Mouse (Mus musculus) neural tube, embryonic 13.5 days (tissue): Measurements from ENCODE around the gene Cacna1a. TPM values are rescaled to one million over a fixed set of nuclear protein-coding genes. Genes with fewer than 3 reads are reported as not detected.

Source experiments
- ATAC-seq: fragments of 200-750 bp; cut with Nextera tagmentation; 2 replicates; pipeline ENCODE4 v1.8.0; 2017; ENCODE audit warnings: low read depth, mild to moderate bottlenecking, moderate TSS enrichment, moderate library complexity
- H3K27ac ChIP-seq: fragments of 300-500 bp; sonication (generic); replicated peaks from 2 replicates; pipeline ENCODE4 v1.5.1; 2015; ENCODE audit warnings: moderate library complexity, mild to moderate bottlenecking, inconsistent platforms
- H3K27me3 ChIP-seq: fragments of 300-500 bp; sonication (generic); 2 replicates; pipeline ENCODE4 v1.6.1; 2015; ENCODE audit warnings: mild to moderate bottlenecking, inconsistent platforms
- H3K36me3 ChIP-seq: fragments of 300-500 bp; sonication (generic); 2 replicates; pipeline ENCODE4 v1.6.1; 2015; ENCODE audit warnings: mild to moderate bottlenecking, inconsistent platforms
- H3K4me1 ChIP-seq: fragments of 300-500 bp; sonication (generic); replicated peaks from 2 replicates; pipeline ENCODE4 v1.6.1; 2015; ENCODE audit warnings: inconsistent platforms
- H3K4me2 ChIP-seq: fragments of 300-500 bp; sonication (generic); 2 replicates; pipeline ENCODE4 v1.6.1; 2015; ENCODE audit warnings: inconsistent platforms, mild to moderate bottlenecking, moderate library complexity
- H3K4me3 ChIP-seq: fragments of 300-500 bp; sonication (generic); 2 replicates; pipeline ENCODE4 v1.5.1; 2015; ENCODE audit warnings: mild to moderate bottlenecking, inconsistent platforms
- H3K9ac ChIP-seq: fragments of 300-500 bp; sonication (generic); 2 replicates; pipeline ENCODE4 v1.6.1; 2015; ENCODE audit warnings: moderate library complexity, mild to moderate bottlenecking, inconsistent platforms
- H3K9me3 ChIP-seq: fragments of 300-500 bp; sonication (generic); 2 replicates; pipeline ENCODE4 v1.6.1; 2016; ENCODE audit warnings: inconsistent platforms
- WGBS: fragments of 180-500 bp; shearing (Covaris S2); methylation state at CpG from one replicate; pipeline ENCODE4 v1.1.7; 2015; 5-methylcytosine and 5-hydroxymethylcytosine counted together
- polyA plus RNA-seq: library from polyadenylated mRNA; unstranded; fragments of >200 nt; fragmentation: Nextera tagmentation; extraction: Ambion mirVana; gene quantifications from 2 replicates; pipeline ENCODE4 v1.2.1, GENCODE M21; 2015

Gene Cacna1a
- 20.0 and 25.2 TPM in 2 replicates for polyA plus RNA-seq

DNA sequence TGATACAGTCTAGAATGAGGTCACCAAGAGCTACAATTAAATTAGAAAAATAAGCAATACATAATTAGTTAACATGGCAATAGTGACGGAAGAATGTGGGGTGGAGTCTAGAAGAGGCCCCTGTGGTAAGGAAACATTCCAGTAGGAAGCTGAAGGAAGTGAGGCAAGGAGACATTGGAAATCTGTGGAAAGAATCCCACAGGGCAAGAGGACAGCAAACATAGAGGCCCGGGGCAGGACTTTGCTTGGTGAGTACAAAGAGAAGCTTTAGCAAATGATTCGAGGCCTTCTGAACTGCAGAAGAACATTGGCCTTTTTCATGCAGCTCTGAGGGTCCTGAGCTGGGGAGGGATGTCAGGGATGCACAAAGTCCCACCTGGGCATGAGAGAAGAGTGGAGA lies at the start of gene Cacna1a:
Cacna1a (plus strand) TSS at position 166 of the 400 bp plus-strand sequence.
- Histone ChIP-seq H3K36me3 (no peaks in the 10 kb centered on the region), H3K9ac (no peak within 1 kb of the TSS), H3K9me3 (no peaks in the 10 kb centered on the region), H3K4me3 (no peak within 1 kb of the TSS), H3K27me3 (no peaks in the 10 kb centered on the region), H3K4me2 (no peak within 1 kb of the TSS), H3K4me1 (no peaks in the 10 kb centered on the region), H3K27ac (no peak within 1 kb of the TSS)
- ATAC-seq: no peak
- 79% methylated on average over 3 of the region's 3 CpGs for WGBS

- Histone ChIP-seq H3K9me3 (no peaks in the 10 kb centered on the region), H3K4me3 (peak overlapping the region; percentile 12), H3K4me1 (peaks cover 12% of the 10 kb centered on the region), H3K36me3 (no peaks in the 10 kb centered on the region), H3K9ac (peak overlapping the region; percentile 47), H3K27ac (no peak overlapping the region), H3K27me3 (peaks cover 35% of the 10 kb centered on the region), H3K4me2 (peak overlapping the region; percentile 44)
- no peak for ATAC-seq
- 10% methylated on average over 17 of the region's 17 CpGs for WGBS
These were observed 49.7 kb upstream of the Cacna1a start for GRCm38 (mm10) chr8:84338493-84338892.

- Histone ChIP-seq H3K27ac (no peak overlapping the region), H3K9ac (no peak overlapping the region), H3K4me2 (no peak overlapping the region), H3K4me3 (no peak overlapping the region), H3K27me3 (peaks cover 35% of the 10 kb centered on the region), H3K36me3 (no peaks in the 10 kb centered on the region), H3K4me1 (peaks cover 12% of the 10 kb centered on the region), H3K9me3 (no peaks in the 10 kb centered on the region)
- ATAC-seq: no peak
- WGBS: 5% methylated on average over 7 of the region's 7 CpGs
These were observed 48.9 kb upstream of the Cacna1a start for GRCm38 (mm10) chr8:84339320-84339719.

DNA sequence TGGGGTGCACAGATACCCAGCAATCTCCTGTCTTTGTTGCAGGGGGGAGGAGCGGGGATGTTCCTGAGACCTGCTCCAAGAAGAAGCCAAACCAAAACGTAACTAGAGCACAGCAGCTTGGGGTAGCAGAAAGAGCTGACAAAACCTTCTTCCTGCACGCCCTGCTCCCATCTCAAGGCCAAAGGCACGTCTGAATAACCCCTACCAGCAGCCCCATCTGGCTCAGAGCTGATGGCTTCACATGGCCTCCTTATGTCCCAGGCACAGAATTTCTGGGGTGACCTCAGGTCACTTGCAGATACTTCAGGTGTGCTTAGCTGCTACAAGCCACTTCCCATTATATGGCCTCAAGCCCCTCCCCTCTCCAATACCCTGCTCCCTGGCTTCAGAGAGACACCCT lies 48.4 kb upstream of the Cacna1a start:
- no peak for ATAC-seq
- H3K4me3 ChIP-seq: no peak overlapping the region
- 58% methylated on average over 4 of the region's 4 CpGs for WGBS
- H3K27me3 ChIP-seq: peaks cover 35% of the 10 kb centered on the region
- peaks cover 12% of the 10 kb centered on the region for H3K4me1 ChIP-seq
- H3K9ac ChIP-seq: no peak overlapping the region
- H3K9me3 ChIP-seq: no peaks in the 10 kb centered on the region
- no peak overlapping the region for H3K4me2 ChIP-seq
- no peaks in the 10 kb centered on the region for H3K36me3 ChIP-seq
- H3K27ac ChIP-seq: no peak overlapping the region

- no peaks in the 10 kb centered on the region for H3K36me3 ChIP-seq
- H3K27ac ChIP-seq: no peak overlapping the region
- WGBS: 12% methylated on average over 2 of the region's 2 CpGs
- H3K27me3 ChIP-seq: peaks cover 35% of the 10 kb centered on the region
- H3K9me3 ChIP-seq: no peaks in the 10 kb centered on the region
- no peak for ATAC-seq
- no peak overlapping the region for H3K4me3 ChIP-seq
- no peak overlapping the region for H3K9ac ChIP-seq
- peaks cover 12% of the 10 kb centered on the region for H3K4me1 ChIP-seq
- no peak overlapping the region for H3K4me2 ChIP-seq
These were observed 47.6 kb upstream of the Cacna1a start for GRCm38 (mm10) chr8:84340671-84341070.

GRCm38 (mm10) chr8:84345493-84345892 lies 42.7 kb upstream of the Cacna1a start:
- Histone ChIP-seq H3K27ac (no peak overlapping the region), H3K27me3 (peaks cover 7% of the 10 kb centered on the region; the same call in 1 of the 2 replicates), H3K36me3 (no peaks in the 10 kb centered on the region), H3K9me3 (no peaks in the 10 kb centered on the region), H3K4me1 (no peaks in the 10 kb centered on the region), H3K4me3 (no peak overlapping the region), H3K4me2 (no peak overlapping the region), H3K9ac (no peak overlapping the region)
- no peak for ATAC-seq
- 79% methylated on average over 7 of the region's 7 CpGs for WGBS

GRCm38 (mm10) chr8:84346421-84346820 lies 41.8 kb upstream of the Cacna1a start:
- Histone ChIP-seq H3K27ac (no peak overlapping the region), H3K9ac (no peak overlapping the region), H3K27me3 (peaks cover 10% of the 10 kb centered on the region; the same call in 1 of the 2 replicates), H3K4me3 (no peak overlapping the region), H3K4me2 (no peak overlapping the region), H3K9me3 (no peaks in the 10 kb centered on the region), H3K36me3 (no peaks in the 10 kb centered on the region), H3K4me1 (no peaks in the 10 kb centered on the region)
- no peak for ATAC-seq
- 44% methylated on average over 4 of the region's 4 CpGs for WGBS

- no peak overlapping the region for H3K27ac ChIP-seq
- ATAC-seq: no peak
- H3K4me3 ChIP-seq: no peak overlapping the region
- no peaks in the 10 kb centered on the region for H3K4me1 ChIP-seq
- no peak overlapping the region for H3K4me2 ChIP-seq
- H3K36me3 ChIP-seq: no peaks in the 10 kb centered on the region
- no peaks in the 10 kb centered on the region for H3K9me3 ChIP-seq
- WGBS: 76% methylated on average over 1 of the region's 1 CpGs
- H3K27me3 ChIP-seq: peaks cover 14% of the 10 kb centered on the region; the same call in 1 of the 2 replicates
- H3K9ac ChIP-seq: no peak overlapping the region
These were observed 38.7 kb upstream of the Cacna1a start for GRCm38 (mm10) chr8:84349526-84349925.

GRCm38 (mm10) chr8:84350960-84351359 lies 37.3 kb upstream of the Cacna1a start:
- ATAC-seq: no peak
- WGBS: 77% methylated on average over 4 of the region's 4 CpGs
- H3K4me3 ChIP-seq: no peak overlapping the region
- H3K9ac ChIP-seq: no peak overlapping the region
- H3K9me3 ChIP-seq: no peaks in the 10 kb centered on the region
- no peaks in the 10 kb centered on the region for H3K36me3 ChIP-seq
- no peak overlapping the region for H3K4me2 ChIP-seq
- H3K27me3 ChIP-seq: peaks cover 14% of the 10 kb centered on the region; the same call in 1 of the 2 replicates
- no peak overlapping the region for H3K27ac ChIP-seq
- H3K4me1 ChIP-seq: no peaks in the 10 kb centered on the region

- Histone ChIP-seq H3K4me1 (peaks cover 5% of the 10 kb centered on the region; the same call in 1 of the 2 replicates), H3K9ac (peak overlapping the region; percentile 31; the same call in 1 of the 2 replicates), H3K4me3 (no peak overlapping the region), H3K36me3 (no peaks in the 10 kb centered on the region), H3K4me2 (no peak overlapping the region), H3K9me3 (no peaks in the 10 kb centered on the region), H3K27ac (no peak overlapping the region), H3K27me3 (0 out of 2 replicates have a peak, but pooled peaks cover 9% of the 10 kb centered on the region)
- WGBS: 59% methylated on average over 11 of the region's 11 CpGs
- no peak for ATAC-seq
These were observed 31.8 kb upstream of the Cacna1a start for GRCm38 (mm10) chr8:84356482-84356881.

GRCm38 (mm10) chr8:84357631-84358371 lies 30.4 kb upstream of the Cacna1a start:
- H3K4me3 ChIP-seq: no peak overlapping the region
- peak; percentile 83 for ATAC-seq
- peaks cover 17% of the 10 kb centered on the region for H3K27me3 ChIP-seq
- H3K4me2 ChIP-seq: 0 out of 2 replicates have a peak overlapping the region, but pooled peaks have one; percentile 19
- H3K9me3 ChIP-seq: no peaks in the 10 kb centered on the region
- H3K36me3 ChIP-seq: no peaks in the 10 kb centered on the region
- no peak overlapping the region for H3K27ac ChIP-seq
- H3K4me1 ChIP-seq: peaks cover 5% of the 10 kb centered on the region; the same call in 1 of the 2 replicates
- H3K9ac ChIP-seq: no peak overlapping the region
- 26% methylated on average over 20 of the region's 20 CpGs for WGBS

DNA sequence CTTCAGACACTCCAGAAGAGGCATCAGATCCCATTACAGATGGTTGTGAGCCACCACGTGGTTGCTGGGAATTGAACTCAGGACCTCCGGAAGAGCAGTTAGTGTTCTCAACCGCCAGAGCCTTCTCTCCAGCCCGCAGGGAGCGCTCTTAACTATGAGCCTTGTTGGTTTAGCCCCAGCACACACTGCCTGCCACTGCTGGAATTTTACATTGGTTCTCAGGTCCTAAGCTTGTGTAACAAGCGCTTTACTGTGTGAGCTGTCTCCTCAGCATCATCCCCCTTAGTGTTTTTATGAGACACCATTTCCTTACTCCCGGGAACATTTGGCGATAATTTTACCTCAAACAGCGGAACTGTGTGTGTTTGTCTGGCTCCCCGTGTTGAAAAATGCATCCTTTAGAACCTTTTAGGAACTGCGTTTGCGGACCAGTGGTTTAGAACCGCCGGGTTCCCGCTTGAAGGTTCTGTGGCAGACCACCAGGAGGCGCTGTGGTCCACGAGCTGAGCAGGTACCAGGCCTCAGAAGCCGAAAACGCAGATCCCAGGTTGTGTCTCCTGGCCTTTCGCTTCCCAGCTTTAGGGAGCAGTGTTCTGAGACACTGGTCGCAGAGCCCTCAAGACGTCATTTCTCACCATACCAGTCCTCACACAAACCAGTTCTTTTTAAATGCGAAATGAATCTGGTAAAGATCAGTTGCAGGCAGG lies 24.7 kb upstream of the Cacna1a start:
- H3K27me3 ChIP-seq: peaks cover 20% of the 10 kb centered on the region
- H3K4me3 ChIP-seq: no peak overlapping the region
- no peaks in the 10 kb centered on the region for H3K4me1 ChIP-seq
- H3K4me2 ChIP-seq: no peak overlapping the region
- H3K27ac ChIP-seq: no peak overlapping the region
- H3K9ac ChIP-seq: no peak overlapping the region
- peak; percentile 50; the same call in 1 of the 2 replicates for ATAC-seq
- no peaks in the 10 kb centered on the region for H3K9me3 ChIP-seq
- H3K36me3 ChIP-seq: no peaks in the 10 kb centered on the region
- WGBS: 13% methylated on average over 23 of the region's 23 CpGs
